In the genomic region with DNA sequence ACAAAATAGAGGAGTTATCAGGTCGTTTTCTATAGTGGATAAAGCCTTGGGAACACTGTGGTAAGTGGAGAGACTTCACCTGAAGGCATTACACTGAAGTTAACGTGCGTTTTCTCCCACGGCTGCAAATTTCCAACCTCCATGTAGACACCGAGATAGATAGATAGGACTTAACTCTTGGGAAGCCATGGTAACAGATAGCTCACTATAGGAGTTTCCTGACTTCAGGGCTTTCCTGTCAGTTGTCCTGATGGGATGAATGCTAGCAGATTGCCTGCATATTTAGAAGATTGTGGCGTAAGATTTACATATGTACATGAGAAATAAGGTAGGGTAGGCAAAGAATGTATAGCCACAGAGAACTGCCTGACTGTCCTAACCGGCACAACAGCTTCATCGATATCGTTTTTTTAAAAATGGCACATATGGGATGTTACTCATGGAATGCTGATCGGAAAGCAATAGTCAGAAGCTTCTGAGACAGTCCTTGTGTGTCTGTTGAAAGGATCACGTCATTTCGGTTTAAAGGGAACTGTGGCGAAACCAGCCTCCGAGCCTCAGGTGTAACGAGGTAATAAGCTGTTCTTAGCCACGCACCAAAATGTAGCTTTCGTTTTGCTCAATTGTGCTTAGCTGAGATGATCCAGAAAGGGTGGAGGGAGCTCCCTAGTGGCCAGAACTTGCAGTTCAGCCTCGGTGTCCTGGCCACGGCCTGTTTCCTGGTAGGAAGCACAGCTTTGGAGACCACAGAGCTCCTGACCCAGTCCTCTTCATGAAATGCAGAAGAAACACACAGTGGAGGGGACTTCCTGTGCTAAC, we compare ENCODE assay signal across 8 mouse cellular contexts.
DNase-seq lines count a peak whose midpoint lies in the region; ATAC-seq lines count a peak whose summit lies in the region.

No protein-coding gene starts in this region.

- peak; percentile 99 for ATAC-seq in inflammation-experienced regulatory T-cells, adult 6 months
- ATAC-seq in megakaryocyte-erythroid progenitor cell, adult 5-6 weeks (replicated peaks; ENCODE audit: low FRiP score, low TSS enrichment, poor library complexity, severe bottlenecking), result peak; percentile 98

- peak; percentile 90 for DNase-seq in adipocyte (ENCODE audit: low spot score)
- peak; percentile 87 for DNase-seq in embryo, embryonic 10.5 days (ENCODE audit: low spot score)
- peak; percentile 77 for DNase-seq in gastrocnemius, postnatal 14 days
- DNase-seq in left cerebral cortex, postnatal 10 days (ENCODE audit: extremely low spot score in 1 of 2, low spot score in 2 of 2), result peak; percentile 77 to 79
- DNase-seq in right cerebral cortex, postnatal 25 days, result peak; percentile 80
- DNase-seq in urinary bladder, postnatal 4 days (ENCODE audit: low spot score in 2 of 2), result peak; percentile 63 to 82

- intact Hi-C loops in gastrocnemius, postnatal 14 days (cut with DNase I; ENCODE audit: low total_unique reads), result no loop called here
- intact Hi-C loops in left cerebral cortex, postnatal 10 days (cut with DNase I), result loop anchor here (2.0 to 5.0 kb wide), 2 partner anchors 391 to 404 kb away; no protein-coding TSS in a partner anchor

Comparison
In these comparisons a context has a peak if more than half of its experiments do, and no peak if none do; other contexts are left out.
1. Peak in every context shown above with its lines: DNase-seq and ATAC-seq.